Mouse (Mus musculus): Measurements from ENCODE around the gene Crip2.

Gene Crip2

DNA sequence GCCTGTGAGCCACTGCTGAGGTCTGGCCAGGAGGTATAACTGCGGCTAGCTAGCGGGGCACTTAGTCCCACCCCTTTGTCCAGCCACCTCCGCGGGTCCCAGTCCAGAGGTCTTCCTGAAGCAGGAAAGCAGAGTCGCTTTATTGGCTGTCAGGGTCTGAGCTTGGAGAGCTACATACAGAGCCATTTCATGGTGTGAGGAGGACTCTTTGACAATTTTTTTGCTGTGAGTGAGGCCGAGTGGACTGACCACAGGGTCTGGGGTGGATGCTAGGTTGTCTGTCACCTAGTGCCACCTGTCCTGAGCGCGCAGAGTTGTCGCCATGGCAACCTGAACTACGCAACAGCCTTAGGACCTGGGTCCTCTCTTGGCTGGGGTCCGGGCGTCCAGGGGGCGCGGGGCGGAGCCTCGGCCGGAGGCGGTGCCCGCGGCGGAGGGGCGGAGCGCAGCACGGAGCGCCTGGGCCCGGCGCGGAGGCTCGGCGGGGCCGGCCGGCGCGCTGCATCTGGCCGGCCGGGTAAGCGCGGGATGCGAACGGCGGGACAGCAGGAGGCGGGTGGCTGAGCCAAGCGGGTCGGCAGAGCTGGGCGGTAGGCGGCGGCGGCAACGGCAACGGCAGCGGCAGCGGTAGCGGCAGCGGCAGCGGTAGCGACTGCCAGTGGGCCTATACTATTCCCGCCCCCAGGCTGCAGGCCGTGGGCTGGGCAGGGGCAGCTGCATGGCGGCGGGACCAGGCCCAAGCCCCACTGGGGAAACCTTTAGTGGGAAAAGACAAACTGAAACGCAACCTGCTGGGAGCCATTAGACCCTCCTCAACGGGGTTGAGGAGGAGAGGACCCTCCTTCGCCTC, 45.6 kb downstream of the Crip2 start, which contains the start of gene Tmem121:
Gene Tmem121 (plus strand): TSS at position 489 of the 850 bp plus-strand sequence.
- peak; percentile 69 for DNase-seq (ENCODE audit: low spot score)

DNA sequence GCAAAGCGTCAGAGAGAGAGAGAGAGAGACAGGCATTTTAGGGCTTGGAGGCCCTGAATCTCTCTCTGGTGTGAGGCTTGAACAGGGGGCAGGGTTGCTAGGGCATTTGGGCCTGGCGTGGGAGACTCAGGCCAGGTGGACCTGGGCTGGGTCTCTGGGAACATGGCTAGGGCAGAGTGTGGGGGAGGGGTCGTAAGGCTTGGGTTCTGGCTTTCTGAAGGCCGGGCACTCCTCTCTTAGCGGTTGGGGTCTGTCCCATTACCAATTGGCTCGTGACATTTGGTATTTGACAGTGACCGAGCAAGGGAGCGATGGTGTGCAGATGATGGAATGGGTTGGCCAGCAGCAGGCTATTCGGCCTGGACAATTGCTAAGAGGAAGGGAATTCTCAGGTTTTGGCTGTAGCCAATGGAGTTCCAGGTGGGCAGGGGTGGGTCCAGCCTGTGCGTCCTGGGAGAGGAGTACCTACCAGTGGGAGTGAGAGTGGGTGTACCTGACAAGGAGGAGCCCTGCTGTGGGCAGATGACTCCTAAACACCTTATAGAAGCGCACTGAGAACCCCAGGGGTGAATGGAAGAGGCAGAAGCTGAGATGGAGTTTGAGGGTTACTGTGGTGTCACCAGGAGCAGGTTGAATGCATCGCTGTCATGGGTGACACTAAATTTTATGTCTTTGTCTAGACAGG, 46.4 kb downstream of the Crip2 start:
- DNase-seq (ENCODE audit: low spot score), result no peak

DNA sequence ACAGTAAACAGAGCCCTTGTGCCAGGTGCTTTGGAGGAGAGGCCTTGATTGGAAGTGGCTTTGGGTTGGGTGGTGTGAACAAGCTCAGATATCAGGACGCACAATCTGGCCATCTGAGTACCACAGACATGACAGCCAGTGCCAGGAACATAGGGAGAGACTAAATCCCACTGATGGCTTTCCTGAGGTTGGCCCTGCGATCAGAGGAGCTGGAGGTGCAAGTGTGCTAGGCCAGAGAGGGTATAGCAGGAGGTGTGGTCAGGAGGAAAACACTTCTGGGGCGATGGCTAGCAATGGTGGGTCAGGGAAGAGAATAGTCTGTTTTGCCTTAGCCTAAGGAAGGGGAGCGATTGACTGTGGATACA, 47.0 kb downstream of the Crip2 start:
- no peak for DNase-seq (ENCODE audit: low spot score)

DNA sequence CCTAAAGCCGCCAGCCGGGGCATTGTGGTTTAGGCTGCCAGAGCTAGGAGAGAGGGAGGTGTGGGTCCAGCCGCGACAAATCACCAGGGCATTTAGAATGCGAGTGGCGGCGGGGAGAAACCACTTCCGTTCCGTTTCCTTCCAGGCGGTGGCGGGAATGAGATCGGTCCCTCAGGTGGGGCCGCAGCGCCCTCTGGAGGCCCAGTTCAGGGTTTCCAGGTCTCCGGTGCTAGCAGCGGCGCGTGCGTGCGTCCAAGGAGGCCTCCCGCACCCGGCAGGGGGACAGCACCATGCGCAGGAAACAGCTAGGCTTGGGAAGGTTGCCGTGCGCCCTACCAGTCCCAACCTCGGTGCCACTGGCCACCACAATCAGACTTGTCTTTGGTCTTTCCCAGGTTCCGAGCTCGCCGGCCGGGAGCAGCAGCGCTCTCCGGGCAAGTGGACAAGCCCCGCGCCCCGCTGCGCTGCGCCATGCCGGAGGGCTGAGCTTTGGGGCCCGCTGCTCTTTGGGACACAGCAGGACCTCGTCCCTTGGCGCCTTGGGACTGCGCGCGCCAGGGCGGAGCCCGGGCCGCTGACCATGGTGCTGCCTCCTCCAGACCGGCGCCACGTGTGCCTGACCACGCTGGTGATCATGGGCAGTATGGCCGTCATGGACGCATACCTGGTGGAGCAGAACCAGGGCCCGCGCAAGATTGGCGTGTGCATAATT, 47.7 kb downstream of the Crip2 start:
- DNase-seq (ENCODE audit: low spot score), result peak; percentile 93

DNA sequence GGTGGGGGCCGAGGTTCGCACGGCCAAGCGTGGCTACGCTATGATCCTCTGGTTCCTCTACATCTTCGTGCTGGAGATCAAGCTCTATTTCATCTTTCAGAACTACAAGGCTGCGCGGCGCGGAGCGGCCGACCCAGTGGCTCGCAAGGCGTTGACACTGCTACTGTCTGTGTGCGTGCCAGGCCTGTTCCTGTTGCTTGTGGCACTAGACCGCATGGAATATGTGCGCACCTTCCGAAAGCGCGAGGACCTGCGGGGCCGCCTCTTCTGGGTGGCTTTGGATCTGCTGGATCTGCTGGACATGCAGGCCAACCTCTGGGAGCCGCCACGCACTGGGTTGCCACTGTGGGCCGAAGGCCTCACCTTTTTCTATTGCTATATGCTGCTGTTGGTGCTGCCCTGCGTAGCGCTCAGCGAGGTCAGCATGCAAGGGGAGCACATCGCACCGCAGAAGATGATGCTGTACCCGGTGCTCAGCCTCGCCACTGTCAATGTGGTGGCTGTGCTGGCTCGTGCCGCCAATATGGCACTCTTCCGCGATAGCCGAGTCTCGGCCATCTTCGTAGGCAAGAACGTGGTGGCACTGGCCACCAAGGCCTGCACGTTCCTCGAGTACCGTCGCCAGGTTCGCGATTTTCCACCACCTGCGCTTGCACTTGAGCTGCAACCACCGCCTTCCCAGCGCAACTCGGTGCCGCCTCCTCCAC, 48.5 kb downstream of the Crip2 start:
- no peak for DNase-seq (ENCODE audit: low spot score)

DNA sequence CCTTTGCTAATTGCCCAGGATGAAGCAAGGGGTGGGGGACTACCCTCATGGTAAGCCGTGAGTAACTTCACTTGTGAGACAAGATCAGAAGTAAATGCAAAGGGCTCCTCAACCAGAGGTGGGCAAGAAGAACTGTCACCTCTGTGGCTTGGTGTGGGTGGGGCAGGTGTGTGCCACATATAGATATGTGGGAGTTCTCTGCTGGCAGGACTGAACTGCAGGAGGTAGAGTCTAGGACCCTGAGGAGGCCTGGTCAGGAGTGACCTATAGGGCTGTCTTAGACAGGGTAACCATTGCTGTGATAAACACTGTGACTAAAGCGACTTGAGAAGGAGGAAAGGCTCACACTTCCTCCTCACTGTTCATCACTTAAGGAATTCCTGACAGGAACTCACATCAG, 53.4 kb downstream of the Crip2 start:
- no peak for DNase-seq (ENCODE audit: low spot score)

Measured in retina, embryonic 14.5 days (tissue).